Mouse (Mus musculus) adrenal gland, postnatal 4 days (tissue): ENCODE data around the gene Cyp8b1. TPM values are rescaled to one million over a fixed set of nuclear protein-coding genes. Genes with fewer than 3 reads are reported as not detected.

Experiments
- DNase-seq, 2 experiments: peaks; one replicate each; pipeline ENCODE4 v3.0.0; 2021 to 2022; ENCODE audit warnings: low spot score in 2 of 2, mixed read lengths in 2 of 2
- total RNA-seq, 2 experiments: library from RNA; stranded (reverse); gene quantifications; 2 replicates each; pipeline ENCODE4 v1.2.3; 2021

Cyp8b1 gene
- total RNA-seq, 2 experiments from 2014 or later: 0.92 to 12.2 TPM

DNA sequence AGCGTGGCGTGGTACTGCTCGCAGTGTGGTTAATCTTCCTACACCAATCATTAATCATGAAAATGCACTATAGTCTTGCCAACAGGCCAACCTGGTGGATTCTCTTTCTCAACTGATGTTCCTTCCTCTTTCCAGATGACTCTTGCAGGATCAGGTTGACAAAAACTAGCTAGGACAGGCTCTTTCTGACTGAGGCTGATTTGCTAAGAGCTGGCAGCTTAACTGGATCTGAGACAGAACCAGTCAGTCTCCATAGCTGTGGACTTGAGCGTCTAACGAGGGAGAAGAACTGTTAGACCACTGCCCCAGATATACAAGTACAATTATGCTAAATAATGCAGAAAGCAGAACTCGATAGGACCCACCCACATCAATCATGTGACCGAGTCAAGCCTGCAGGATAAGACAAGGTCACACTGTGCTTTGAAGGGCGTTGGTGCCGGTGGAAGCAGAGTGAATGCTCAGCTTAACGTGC, 3.0 kb upstream of the Cyp8b1 start:
- DNase-seq: no peak

DNA sequence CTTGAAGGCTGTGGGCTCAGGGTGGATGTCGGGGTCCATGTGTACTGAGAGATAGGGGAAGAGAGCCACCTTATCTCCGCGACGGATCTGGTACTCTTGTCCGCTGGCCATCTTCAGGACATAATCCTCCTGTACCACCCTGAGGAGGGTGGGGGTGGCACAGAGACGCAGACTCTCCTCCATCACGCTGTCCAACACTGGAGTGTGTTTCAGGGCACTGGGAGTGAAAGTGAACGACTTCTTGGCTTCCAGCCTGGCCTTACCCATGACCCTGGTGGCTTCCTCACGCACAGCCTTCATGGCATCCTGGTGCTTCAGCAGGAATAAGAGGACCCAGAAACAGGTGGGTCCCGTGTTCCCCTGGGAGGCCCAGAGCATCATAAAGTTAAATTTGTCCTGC, 1.0 kb downstream of the Cyp8b1 start:
- DNase-seq: no peak

DNA sequence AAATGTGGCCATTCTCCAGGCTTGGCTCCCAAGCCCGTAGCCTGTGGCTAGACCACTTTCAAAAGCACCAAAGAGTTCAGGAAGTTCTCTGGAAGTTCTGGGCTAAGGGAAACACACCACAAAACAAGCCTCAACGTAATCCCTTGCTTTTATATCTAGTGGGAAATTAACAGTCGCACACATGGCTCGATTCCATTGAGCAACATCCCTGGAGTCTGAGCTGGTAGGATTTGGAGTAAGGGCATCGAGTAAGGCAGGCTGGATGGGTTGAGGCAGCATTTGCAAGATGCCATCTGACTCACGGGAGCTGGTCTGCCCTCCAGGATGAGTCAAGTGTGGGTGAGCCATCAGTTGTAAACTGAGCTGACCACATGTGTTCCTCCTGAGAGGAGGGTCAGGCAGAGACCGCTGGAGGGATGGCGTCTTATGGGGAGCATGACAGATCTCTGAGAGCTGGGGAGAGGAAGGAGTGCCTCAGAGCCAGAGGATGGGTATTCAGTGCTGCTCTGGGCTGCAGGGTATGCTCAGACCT, 1.8 kb downstream of the Cyp8b1 start:
- no peak for DNase-seq

DNA sequence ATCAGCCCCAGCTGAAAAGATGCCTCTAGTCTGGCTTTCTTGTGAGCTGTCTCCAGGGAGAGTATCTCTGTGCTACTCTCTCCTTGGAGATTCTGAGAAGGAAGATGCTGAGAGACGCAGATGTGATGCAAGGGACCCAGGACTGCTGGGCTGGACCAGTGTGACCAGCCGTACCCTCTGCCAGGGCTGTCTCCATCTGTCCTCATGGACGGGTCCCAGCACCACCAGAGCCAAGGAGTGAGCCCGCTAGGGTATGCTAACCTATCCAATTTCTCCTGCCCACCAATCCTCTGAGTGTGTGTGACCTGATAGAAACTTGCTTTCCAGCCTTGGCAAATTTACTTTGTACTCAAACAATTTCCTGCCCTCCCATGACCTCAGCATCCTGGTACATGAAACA, 3.3 kb downstream of the Cyp8b1 start:
- DNase-seq: no peak

DNA sequence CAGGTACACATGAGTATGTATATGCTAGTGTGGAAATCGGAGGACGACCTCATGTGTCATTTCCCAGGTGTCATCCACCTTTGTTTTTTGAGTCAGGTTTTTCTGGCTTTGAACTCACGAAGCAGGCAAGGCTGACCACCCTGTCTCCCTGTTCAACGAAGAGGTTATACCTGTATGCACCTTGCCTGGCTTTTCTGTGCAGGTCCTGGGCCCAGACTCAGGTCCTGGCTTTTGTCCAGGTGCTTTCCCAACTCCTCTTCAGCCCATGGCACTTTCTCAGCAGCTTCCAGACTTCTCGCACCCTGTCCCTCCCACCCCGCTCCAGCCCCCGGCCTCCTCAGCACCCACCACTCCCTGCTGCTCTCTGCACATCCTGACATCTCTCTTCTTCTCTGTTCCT, 4.9 kb downstream of the Cyp8b1 start:
- no peak for DNase-seq

DNA sequence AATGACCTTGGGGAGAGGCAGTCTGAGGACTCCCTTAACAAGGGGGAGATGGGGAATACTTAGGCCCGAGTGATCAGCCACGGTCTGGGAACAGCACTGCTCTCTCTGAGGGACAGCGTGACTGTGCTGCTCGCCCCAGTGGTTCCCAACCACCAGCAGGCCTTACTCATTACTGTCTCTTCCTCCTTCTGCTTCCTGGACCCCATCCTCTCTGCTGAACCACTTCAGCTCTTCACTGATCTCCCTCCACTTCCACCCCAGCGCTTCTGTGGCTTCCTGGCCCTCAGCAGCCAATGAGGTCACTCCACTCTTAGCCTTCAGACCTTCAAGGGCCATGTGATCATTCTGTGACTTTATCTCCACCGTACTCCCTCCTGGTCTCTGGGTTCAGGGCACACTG, 6.5 kb downstream of the Cyp8b1 start:
- no peak for DNase-seq

DNA sequence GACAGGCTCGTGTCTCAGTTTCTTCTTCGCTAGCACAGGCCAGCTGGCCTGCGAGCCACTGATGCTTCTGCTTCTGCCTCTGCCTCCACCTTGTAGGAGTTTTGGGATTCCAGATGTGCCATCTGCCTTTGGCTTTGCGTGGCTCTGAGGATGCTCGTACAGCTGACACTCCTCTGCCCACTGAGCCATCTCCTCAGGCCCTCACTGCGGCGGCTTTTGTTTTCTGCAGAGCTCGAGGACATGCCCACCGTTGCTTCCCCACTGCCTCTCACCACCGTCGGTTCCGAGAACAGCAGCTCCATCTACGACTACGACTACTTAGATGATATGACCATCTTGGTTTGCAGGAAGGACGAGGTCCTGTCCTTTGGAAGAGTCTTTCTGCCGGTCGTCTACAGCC, 7.8 kb downstream of the Cyp8b1 start:
- no peak for DNase-seq

DNA sequence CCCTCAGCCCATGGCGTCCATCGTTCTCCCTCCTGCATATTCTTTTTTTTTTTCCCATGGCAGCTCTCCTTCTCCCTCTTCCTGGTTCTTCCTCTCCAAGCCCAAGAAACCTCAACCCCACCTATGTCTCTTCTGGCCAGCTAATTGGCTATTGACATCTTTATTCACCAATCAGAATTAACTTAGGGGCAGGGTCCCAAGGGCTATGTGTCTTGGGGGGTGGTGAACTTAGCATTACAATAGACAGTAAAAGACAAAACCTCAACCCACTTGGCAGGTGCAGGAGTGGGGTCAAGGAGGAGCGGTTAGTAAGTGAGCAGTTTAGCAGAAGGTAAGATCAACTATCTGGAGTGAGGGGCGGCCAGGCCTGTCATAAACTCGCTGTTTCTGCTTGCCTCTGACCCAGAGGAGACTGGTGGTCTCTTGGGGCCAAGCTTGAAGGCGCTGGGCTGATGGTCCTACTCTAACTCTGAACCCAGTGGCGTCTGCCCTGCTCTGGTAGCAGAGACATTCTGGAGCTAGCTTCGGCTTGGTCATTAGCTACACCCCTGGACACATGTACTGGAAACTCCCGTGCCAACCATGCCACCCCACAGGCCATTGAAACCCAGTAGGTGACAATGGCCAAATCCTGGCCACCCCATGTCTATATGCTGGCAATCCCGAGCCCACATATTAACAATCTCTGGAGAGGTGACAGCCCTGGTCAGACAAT, 8.6 kb downstream of the Cyp8b1 start:
- DNase-seq: no peak

DNA sequence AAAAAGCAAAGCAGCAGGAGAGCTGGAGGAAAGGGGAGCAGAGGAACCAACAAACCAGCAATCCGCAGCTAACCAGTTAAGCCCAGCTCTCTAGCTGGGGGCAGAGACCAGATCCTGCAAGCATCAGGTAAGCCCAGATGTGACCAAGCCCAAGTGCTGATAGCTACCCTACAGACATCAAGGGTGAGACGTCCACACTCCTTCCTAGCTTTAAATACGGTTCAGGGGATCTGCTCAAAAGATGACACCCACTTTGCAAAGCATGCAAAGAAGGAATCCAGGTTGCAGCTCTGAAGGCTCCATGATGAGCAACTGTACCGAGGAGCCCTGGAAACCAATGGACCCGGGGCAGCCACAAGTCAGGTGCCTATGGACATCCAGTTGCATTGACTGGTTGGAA, 9.6 kb downstream of the Cyp8b1 start:
- DNase-seq: no peak

DNA sequence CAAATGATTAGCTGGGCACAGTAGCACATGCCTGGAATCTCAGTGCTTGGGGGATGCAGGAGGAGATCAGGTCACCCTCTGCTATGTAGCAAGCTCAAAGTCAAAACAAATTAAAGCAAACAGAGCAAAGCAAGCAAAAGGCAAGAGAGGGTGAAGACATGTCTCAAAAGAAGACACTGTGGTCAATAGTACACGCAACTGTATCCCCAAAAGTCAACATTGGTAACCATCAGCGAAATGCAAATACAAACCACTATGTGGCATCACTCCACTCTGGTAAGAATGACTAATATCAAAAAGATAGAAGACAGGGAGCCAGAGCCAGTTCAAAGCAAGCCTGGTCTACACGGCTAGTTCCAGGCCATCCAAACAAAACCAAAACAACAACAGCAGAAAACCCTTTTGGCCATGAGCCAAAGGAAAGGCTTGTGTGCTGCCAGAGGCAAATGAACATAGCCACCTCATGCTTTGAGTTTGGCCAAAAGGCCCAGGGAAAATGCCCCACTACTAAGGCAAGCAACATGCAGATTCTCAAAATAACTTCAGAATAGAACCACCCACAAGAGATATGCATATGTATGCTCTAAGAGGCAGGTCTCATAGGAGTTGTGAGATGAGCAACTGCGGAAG, 10.4 kb downstream of the Cyp8b1 start:
- DNase-seq: no peak

DNA sequence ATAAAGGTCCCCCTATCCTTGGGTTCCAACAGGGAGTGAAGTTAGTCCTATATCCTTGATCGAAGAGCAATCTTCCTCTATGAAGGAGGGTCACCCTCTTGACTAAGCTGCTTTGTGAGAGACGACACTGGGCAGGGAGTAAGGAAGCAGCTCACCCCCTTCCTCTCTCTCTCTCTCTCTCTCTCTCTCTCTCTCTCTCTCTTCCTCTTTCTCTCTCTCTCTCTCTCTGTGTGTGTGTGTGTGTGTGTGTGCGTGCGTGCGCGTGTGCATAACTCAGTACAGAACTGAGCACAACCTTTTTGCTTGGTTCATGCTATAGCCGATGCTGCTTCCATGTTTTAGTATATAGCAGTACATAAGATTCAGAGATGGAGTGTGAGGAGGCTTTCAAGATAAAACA, 11.2 kb downstream of the Cyp8b1 start:
- no peak for DNase-seq

DNA sequence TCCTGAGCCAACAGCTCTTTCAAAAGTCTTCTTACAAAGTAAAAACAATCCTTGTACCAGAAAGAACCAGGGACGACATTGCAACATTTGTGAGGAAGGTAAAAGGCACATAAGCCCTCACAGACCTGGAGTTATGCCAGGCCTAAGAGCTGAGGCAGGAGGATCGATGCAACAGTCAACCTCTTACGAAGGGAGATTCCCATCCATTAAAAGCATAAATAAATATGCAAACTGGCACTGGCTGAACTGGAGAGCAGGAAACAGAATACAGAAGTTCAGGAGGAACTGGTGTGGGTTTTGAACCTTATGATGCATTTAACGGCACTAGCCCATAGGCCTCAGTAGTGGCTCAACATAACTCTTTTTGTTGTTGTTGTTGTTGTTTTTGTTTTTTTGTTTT, 11.8 kb downstream of the Cyp8b1 start:
- DNase-seq: no peak

DNA sequence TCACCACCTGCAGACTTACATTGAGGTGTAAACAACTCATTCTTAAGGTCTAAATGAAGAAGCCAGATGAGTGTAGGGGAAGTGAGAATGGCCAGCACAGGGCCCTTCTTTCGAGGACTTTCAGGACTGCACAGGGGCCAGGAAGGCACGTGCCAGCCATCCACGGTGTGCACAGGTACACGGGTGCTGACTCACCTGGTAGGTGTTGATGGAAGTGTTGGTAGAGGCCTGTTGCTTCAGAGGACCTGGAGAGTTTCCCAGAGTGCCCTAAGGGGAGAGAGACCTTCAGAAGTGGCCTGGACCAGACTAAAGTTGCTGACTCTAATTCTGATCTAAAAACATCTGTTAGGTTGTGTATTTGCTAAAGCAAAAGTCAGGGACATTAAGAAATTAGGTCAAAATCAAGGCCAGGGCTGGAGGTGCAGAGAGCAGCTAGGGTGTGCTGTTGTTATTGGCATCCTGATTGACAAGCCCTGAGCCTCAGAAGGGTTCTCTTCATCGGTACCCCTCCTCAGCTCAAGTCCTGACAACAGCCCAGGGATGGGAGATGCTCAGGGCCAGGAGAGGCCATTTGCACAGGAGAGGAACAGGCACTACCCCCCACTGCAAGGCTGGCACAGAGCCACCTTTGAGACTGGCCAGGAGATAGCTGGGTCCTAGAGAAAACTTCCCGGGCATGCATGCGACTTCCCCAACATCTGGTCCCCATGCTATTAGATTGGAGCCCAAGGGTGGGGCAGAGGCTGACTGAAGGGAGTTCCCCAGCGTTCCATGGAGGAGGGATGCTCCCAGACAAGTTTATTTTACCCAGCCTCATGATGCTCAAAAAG, 12.4 kb downstream of the Cyp8b1 start:
- DNase-seq: no peak

DNA sequence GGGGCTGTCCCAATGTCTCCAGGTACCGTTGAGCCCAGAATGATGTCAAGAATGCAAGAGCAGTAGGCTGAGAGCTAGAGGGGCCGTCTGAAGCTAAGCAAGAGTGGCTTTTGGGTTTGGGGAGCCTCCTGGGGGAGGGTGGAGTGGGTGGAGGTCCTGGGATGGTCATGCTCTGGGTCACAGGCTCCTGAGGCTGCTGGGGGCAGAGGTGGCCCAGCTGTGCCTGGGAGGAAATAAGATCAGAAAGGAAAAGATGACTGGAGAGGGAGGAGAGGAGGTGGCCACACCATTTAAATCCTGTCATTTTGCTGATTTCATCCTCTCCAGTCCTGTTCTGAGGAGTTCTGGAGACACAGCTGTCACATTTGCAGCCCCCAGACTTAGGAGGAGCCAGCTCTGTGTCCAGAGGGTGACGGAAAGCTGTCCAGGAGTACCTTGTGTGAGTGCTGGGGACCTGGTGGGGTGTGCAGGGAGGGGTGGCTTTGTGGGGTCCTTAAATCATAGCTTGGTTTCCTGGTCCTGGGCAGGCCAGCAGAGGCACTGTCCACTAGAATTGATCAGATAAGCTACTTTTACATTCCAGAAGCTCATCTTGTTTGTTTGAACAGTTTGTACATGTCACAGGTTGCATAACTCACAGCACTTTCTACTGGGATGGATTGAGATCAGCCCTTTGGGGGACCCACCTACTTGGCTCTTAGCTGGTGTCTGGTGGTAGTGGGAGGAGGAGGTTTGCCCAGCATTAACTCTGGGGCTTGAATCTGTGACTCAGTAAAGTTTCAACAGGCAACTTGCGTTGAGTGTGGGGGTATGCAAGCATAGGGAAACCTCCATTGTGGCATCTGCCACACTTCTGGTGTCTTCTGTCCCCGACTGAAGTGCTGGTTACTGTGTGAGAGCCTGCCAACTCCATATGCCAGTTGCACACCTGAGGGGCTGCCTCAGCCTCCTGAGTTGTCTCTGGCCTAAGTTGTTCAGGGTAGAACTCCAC, 14.1 kb downstream of the Cyp8b1 start:
- no peak for DNase-seq

DNA sequence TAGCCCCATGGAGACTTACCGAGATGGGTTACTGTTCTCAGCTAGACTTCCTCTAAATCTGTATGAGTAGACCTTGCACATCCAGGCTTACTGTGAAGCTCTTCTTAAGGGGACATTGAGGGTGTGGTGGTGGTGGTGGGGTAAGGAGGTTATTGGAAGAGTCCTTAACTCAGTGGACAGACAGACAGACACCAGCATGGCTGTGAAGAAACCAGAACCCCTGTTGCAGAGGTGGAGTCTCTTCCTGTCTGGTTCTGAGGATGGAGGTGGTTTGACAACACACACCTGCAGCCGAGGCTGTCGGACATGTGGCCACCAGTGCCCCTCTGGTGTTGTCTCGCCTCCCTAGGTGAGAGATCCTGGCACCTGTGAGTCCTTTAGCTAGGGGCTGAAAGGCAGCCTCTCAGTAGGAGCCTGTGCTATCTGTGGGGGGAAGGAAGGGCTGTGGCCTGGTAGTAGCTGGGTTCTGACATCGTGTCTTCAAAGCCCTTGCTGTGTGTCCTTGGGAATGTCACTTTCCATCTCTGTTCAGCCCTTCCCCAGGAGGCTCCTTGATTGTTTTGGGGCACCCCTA, 15.7 kb downstream of the Cyp8b1 start:
- DNase-seq: no peak

DNA sequence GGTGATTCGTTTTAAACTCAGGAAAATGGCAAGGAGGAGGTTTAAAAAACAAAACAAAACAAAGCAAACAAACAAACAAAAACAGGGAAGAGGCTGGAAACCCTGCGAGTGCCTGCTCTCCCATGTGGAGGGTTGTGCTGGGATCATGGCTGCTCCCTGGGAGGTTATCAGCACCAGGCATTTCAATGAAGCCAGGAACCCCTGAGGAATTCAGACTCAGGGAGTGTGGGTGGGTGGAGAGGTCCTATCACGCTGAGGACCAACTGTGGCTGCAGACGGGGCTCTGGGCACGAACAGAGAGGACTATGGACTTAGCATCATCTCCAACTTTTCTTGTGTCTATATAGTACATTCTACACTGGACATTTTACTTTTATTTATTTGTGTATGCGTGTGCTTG, 16.8 kb downstream of the Cyp8b1 start:
- DNase-seq: no peak

DNA sequence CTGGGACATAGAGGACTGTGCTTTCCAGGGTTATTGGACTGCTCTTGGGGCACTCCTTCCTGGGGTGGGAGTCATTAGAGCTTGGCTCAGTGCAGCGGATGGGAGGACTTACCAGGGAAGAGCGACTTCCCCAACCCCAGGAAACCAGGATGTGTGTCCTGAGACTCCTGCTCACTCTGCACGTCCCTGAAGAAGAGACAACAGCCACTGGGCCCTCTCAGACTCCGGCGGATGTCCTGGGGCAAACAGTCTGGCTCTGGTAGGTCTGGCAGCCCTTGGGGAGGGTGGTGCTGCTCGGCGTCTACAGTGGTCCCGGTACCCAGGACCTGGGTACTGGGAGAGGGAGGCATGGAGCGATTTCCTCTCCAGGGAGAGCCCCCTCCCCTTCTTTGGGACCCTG, 17.9 kb downstream of the Cyp8b1 start, which contains the start of gene Ackr2:
Gene Ackr2 (plus strand): TSS at position 111 of the 400 bp plus-strand sequence.
- DNase-seq: no peak

DNA sequence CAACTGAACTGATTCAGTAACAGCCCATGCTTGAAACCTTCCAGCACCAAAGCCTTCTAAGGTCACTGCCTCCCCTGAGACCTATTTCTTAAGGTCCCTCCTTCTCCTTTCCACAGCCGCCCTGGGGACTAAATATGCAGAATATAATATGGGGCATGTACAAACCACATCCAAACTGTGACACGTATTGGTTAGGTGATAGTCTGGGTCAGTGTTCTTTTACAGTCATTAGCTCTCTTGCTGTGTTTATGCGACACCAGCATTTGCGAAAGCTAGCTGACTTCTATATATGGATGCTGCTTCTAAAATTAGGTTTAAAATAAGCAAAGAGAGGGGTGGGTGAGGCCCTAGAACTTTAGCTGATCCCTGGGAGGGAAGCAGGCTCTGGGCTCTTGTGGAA, 19.3 kb downstream of the Cyp8b1 start:
- no peak for DNase-seq

DNA sequence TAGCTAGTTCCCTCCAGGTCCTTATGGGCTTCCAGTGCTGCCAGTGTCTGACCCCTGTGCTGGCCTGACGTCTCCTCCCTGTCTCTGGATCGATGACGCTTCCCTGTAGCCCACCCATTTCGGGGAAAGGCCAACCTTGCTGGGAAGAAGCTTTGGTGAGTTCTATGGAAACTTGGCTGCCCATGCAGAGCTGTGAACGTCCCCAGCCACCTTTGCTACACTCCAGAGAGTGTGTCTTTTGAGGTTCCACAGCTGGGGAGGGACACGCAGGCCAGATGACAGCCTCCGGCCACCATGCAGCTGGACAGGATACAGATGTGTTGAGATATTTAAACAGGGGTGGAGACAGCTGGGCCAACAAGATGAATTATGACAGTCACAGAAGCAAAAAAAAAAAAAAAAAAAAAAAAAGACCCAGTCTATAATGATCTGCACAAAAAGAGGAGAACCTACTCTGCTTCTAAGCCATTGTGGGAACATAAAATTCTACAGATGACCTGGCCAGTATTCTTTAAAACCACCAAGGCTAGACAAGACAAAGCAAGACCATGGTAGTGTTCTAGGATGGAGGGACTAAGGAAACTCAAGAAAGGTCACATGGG, 20.6 kb downstream of the Cyp8b1 start:
- no peak for DNase-seq

DNA sequence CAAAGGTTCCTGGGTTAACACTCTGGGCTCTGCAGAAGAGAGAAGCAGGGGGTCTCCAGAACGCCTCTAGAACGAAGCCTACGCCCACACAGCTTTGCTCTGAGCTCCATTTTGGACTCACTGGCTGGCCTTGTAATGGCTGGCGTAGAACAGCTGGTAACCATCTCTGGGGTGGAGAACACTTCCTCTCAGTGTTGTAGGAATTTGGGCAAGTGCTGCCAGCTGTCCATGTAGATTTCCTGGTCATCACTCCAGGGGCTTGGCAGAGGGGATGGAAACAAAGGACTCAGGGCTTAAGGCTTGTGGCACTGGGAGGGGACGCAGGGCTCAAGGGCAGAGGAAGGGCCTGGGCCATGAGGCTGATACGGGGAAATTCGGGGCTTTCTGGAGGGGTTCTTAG, 21.7 kb downstream of the Cyp8b1 start:
- no peak for DNase-seq
